Mouse (Mus musculus) large intestine, adult 2 months (tissue): ENCODE measurements around the gene Ppp1r8. TPM values are rescaled to one million over a fixed set of nuclear protein-coding genes. Genes with fewer than 3 reads are reported as not detected.

Source experiments
- DNase-seq: peaks from one replicate; pipeline ENCODE4 v3.0.0-alpha.2; 2012; ENCODE audit warnings: low read depth, low spot score
- WGBS: fragments of 180-500 bp; shearing (Covaris S2); methylation state at CpG from one replicate; pipeline ENCODE4 v1.1.7; 2018; 5-methylcytosine and 5-hydroxymethylcytosine counted together
- polyA plus RNA-seq: library from polyadenylated mRNA; depleted of rRNA; stranded (reverse); fragments of >200 nt; gene quantifications from 2 replicates; pipeline ENCODE4 v1.2.3, GENCODE M21; 2012; rRNA removed

Gene Ppp1r8
- polyA plus RNA-seq, 1 experiment = 36.2 TPM

- no peak for DNase-seq
- 90% methylated on average over 8 of the region's 8 CpGs for WGBS
Measured at GRCm38 (mm10) chr4:132789731-132790130, 53.2 kb downstream of the Ppp1r8 start.

GRCm38 (mm10) chr4:132785228-132785627, 57.7 kb downstream of the Ppp1r8 start:
- WGBS = 90% methylated on average over 13 of the region's 13 CpGs
- no peak for DNase-seq

DNA sequence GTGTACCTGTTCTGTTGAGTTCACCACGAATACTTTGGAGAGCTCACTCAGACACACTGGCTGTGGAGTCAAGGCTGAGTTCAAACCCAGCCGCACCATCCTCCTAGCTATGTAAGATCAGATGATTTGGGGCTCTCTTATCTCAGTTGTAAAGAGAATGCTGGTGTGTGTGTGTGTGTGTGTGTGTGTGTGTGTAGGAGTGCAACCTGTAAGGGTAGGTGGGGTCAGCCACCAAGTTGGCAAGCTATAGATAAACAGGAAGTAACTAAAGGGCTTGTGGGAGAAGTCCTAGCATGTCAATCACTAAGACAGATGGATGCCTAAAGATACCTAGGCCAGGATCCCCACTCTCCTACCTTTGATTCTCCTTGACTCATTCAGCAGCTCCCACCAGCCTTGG, 59.2 kb downstream of the Ppp1r8 start:
- DNase-seq = no peak
- WGBS = 68% methylated on average over 2 of the region's 2 CpGs

DNA sequence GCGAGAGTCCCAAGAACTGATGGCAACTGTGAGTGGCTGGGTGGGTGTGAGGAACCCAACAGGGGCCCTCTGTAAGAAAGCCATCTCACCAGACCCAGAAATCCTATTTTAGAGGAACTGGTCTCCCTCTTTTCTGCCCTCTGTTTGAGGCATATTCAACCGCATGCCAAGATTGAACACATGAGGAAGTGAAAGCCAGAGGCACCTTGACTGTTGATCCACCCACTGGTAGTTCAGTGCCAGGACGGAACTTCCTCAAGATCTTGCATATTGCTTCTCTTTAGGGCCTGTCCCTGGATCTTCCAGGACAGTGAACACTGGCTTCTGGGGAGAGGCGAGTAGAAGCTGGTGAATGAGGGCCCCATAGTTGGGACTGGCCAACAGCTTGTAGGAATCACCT, 62.7 kb downstream of the Ppp1r8 start:
- 39% methylated on average over 4 of the region's 4 CpGs for WGBS
- DNase-seq = peak; percentile 61

DNA sequence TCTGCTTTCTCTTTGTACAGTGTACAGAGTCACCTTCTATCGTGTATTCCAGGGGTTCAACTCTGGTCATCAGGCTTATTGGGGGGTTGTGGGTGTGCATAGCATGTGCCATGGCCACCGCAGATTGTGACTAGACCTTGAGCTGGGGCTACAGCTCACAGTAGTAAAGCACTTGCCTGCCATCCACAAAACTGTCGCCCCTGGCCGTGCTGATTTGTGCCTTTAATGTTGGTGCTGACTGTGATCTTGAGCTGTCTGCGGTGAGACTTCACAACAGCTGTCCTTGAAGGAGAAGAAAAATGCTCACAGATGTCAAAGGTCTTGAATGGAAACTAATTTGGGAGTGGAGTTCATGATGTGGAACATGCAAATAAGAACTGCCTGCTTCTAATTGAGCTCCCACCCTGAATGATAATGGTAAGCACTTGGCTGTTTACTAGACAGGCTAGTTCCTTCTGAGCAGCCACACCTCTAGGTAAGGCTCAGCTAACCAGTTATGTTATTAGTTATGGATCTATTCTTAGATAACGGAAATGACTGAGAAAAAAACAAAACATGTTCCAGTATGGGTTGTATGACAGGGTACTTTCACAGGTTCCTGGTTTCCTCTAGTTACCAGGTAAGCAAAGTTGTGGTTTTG, 64.3 kb downstream of the Ppp1r8 start:
- WGBS = 92% methylated on average over 6 of the region's 6 CpGs

More for the DNA sequence above, 64.3 kb downstream of the Ppp1r8 start:
- DNase-seq = no peak

Other genes starting within 250 kb of the Ppp1r8 start
- 15.5 and 21.2 TPM in 2 replicates for gene Eya3, start 204.2 kb downstream of the Ppp1r8 start, polyA plus RNA-seq
- 2.0 and 6.3 TPM in 2 replicates for gene Xkr8, start 110.6 kb downstream of the Ppp1r8 start, polyA plus RNA-seq
- gene Smpdl3b, start 85.9 kb downstream of the Ppp1r8 start, polyA plus RNA-seq = 29.3 and 94.3 TPM in 2 replicates
- gene Rpa2, start 74.8 kb downstream of the Ppp1r8 start, polyA plus RNA-seq = 25.4 and 26.2 TPM in 2 replicates
- 5.6 and 8.7 TPM in 2 replicates for gene Themis2, start 46.8 kb downstream of the Ppp1r8 start, polyA plus RNA-seq
- 20.1 and 33.5 TPM in 2 replicates for gene Stx12, start 41.3 kb upstream of the Ppp1r8 start, polyA plus RNA-seq
- 8.7 and 10.5 TPM in 2 replicates for gene Fam76a, start 79.4 kb upstream of the Ppp1r8 start, polyA plus RNA-seq
- 4.9 and 5.5 TPM in 2 replicates for gene Fgr, start 130.9 kb upstream of the Ppp1r8 start, polyA plus RNA-seq
- gene Ahdc1, start 168.1 kb upstream of the Ppp1r8 start, polyA plus RNA-seq = 9.5 and 9.8 TPM in 2 replicates